Mouse (Mus musculus) erythroblast, embryonic 14.5 days (primary cell): Measurements from ENCODE around the gene Ahnak.

Experiments used
- GATA1 ChIP-seq: IDR thresholded peaks from 2 replicates; pipeline ENCODE4 v1.6.1; 2012; ENCODE audit warnings: low read length, inconsistent platforms, mixed read lengths
- TAL1 ChIP-seq: IDR thresholded peaks from 3 replicates; pipeline ENCODE4 v1.6.1; 2012; ENCODE audit warnings: low read length, inconsistent platforms, mixed read lengths

GRCm38 (mm10) chr19:8988346-8989065 is 578 bp upstream of the Ahnak start:
- TF ChIP-seq GATA1 (no peak), TAL1 (no peak)
